Comparison of ENCODE assay signal across 8 mouse cellular contexts in genomic region chr19:36056502-36057221, GRCm38 (mm10). TPM values are rescaled to one million over a fixed set of nuclear protein-coding genes. Genes with fewer than 3 reads are reported as not detected.
A peak's percentile ranks its signal among the peaks of the same experiment; 100 is the strongest.
DNase-seq lines count a peak whose midpoint lies in the region; ATAC-seq lines count a peak whose summit lies in the region.

No protein-coding gene starts in this region.

- ATAC-seq in liver, embryonic 11.5 days (replicated peaks; ENCODE audit: low FRiP score), result peak; percentile 26; the same call in 1 of the 2 replicates
- peak; percentile 5; the same call in 1 of the 2 replicates for ATAC-seq in forebrain, embryonic 13.5 days
- no peak for ATAC-seq in limb, embryonic 15.5 days (ENCODE audit: insufficient number of reproducible peaks, low FRiP score, low TSS enrichment, low read depth)
- peak; percentile 46 for ATAC-seq in stomach, embryonic 14.5 days (ENCODE audit: insufficient number of reproducible peaks, insufficient read depth, low FRiP score, low read depth)

- H3K4me1 ChIP-seq in liver, embryonic 11.5 days (replicated peaks; ENCODE audit: control insufficient read depth, insufficient read depth, low read length), result no peaks in the 10 kb centered on the region; the same call in 1 of the 2 replicates
- peaks cover 9% of the 10 kb centered on the region for H3K4me1 ChIP-seq in forebrain, embryonic 13.5 days
- H3K4me1 ChIP-seq in limb, embryonic 15.5 days, result peaks cover 12% of the 10 kb centered on the region
- no peaks in the 10 kb centered on the region for H3K4me1 ChIP-seq in stomach, embryonic 14.5 days (ENCODE audit: control insufficient read depth, insufficient read depth, low read length)

- H3K36me3 ChIP-seq in liver, embryonic 11.5 days (ENCODE audit: control insufficient read depth, insufficient read depth, low read length), result no peaks in the 10 kb centered on the region
- no peaks in the 10 kb centered on the region for H3K36me3 ChIP-seq in forebrain, embryonic 13.5 days (ENCODE audit: poor library complexity, severe bottlenecking)
- H3K36me3 ChIP-seq in limb, embryonic 15.5 days, result no peaks in the 10 kb centered on the region
- H3K36me3 ChIP-seq in stomach, embryonic 14.5 days (ENCODE audit: control insufficient read depth, insufficient read depth, low read length), result no peaks in the 10 kb centered on the region

- no peak overlapping the region for H3K9ac ChIP-seq in liver, embryonic 11.5 days (ENCODE audit: low read depth, low read length)
- peak overlapping the region; percentile 60 for H3K9ac ChIP-seq in forebrain, embryonic 13.5 days
- H3K9ac ChIP-seq in limb, embryonic 15.5 days, result no peak overlapping the region
- H3K9ac ChIP-seq in stomach, embryonic 14.5 days (replicated peaks; ENCODE audit: low read depth, low read length), result no peak overlapping the region

- peak overlapping the region; percentile 58 for H3K4me3 ChIP-seq in liver, embryonic 11.5 days (ENCODE audit: low read depth, low read length)
- peak overlapping the region; percentile 66 for H3K4me3 ChIP-seq in forebrain, embryonic 13.5 days
- peak overlapping the region; percentile 57 for H3K4me3 ChIP-seq in limb, embryonic 15.5 days
- H3K4me3 ChIP-seq in stomach, embryonic 14.5 days (ENCODE audit: low read depth, low read length), result peak overlapping the region; percentile 45

- peak overlapping the region; percentile 79 for H3K4me2 ChIP-seq in liver, embryonic 11.5 days
- H3K4me2 ChIP-seq in forebrain, embryonic 13.5 days, result peak overlapping the region; percentile 88
- peak overlapping the region; percentile 89 for H3K4me2 ChIP-seq in limb, embryonic 15.5 days
- H3K4me2 ChIP-seq in stomach, embryonic 14.5 days (replicated peaks; ENCODE audit: low read depth, low read length), result peak overlapping the region; percentile 88

- DNase-seq in adrenal gland, postnatal 25 days, result peak; percentile 1
- DNase-seq in adrenal gland, adult 8-10 months, result no peak
- DNase-seq in liver, embryonic 11.5 days (ENCODE audit: low spot score), result no peak
- no peak for DNase-seq in liver
- no peak for DNase-seq in retina, postnatal 1 day

- 10% methylated on average over 49 of the region's 49 CpGs for WGBS in liver, embryonic 11.5 days
- WGBS in forebrain, embryonic 13.5 days, result 8% methylated on average over 49 of the region's 49 CpGs
- WGBS in limb, embryonic 15.5 days, result 9% methylated on average over 49 of the region's 49 CpGs
- 8% methylated on average over 49 of the region's 49 CpGs for WGBS in stomach, embryonic 14.5 days

- peaks cover 48% of the 10 kb centered on the region for H3K27me3 ChIP-seq in liver, embryonic 11.5 days (replicated peaks; ENCODE audit: control insufficient read depth, insufficient read depth, low read length)
- H3K27me3 ChIP-seq in forebrain, embryonic 13.5 days, result peaks cover 40% of the 10 kb centered on the region
- peaks cover 50% of the 10 kb centered on the region for H3K27me3 ChIP-seq in limb, embryonic 15.5 days
- H3K27me3 ChIP-seq in stomach, embryonic 14.5 days (ENCODE audit: control insufficient read depth, insufficient read depth, low read length), result peaks cover 25% of the 10 kb centered on the region

- H3K27ac ChIP-seq in liver, embryonic 11.5 days (ENCODE audit: low read depth, low read length), result no peak overlapping the region
- no peak overlapping the region for H3K27ac ChIP-seq in forebrain, embryonic 13.5 days
- no peak overlapping the region for H3K27ac ChIP-seq in limb, embryonic 15.5 days
- no peak overlapping the region for H3K27ac ChIP-seq in stomach, embryonic 14.5 days (ENCODE audit: low read length)

- H3K9me3 ChIP-seq in liver, embryonic 11.5 days (ENCODE audit: control insufficient read depth, low read length), result no peaks in the 10 kb centered on the region
- H3K9me3 ChIP-seq in forebrain, embryonic 13.5 days (replicated peaks), result no peaks in the 10 kb centered on the region
- H3K9me3 ChIP-seq in limb, embryonic 15.5 days, result no peaks in the 10 kb centered on the region
- H3K9me3 ChIP-seq in stomach, embryonic 14.5 days (ENCODE audit: control insufficient read depth, low read depth, low read length), result no peaks in the 10 kb centered on the region

RNA-seq across cellular contexts. Expression of gene Htr7, which starts 0.6 kb away (rescaled TPM):
- total RNA-seq in adrenal gland, postnatal 25 days (2021), result not detected in 2 replicates
- under 1 TPM in 1 of 4 experiments, not detected in 3; 0.16 TPM for total RNA-seq in adrenal gland, adult 8-10 months (2022)
- polyA plus RNA-seq in liver, embryonic 11.5 days (2014; fragmentation: Nextera tagmentation; extraction: Ambion mirVana), result not detected in 2 replicates
- 0.75 and 0.94 TPM in 2 replicates for polyA plus RNA-seq in forebrain, embryonic 13.5 days (2015; fragmentation: Nextera tagmentation; extraction: Ambion mirVana)
- polyA plus RNA-seq in limb, embryonic 15.5 days (2015; fragmentation: Nextera tagmentation; extraction: Ambion mirVana), result 0.37 and 0.67 TPM in 2 replicates
- polyA plus RNA-seq in stomach, embryonic 14.5 days (2014; fragmentation: Nextera tagmentation; extraction: Ambion mirVana), result 0.08 TPM in 1 of 2 replicates, not detected in the other

RNA-seq across cellular contexts. Expression of gene Rpp30, which starts 26.9 kb away (rescaled TPM):
- 16.0 and 17.6 TPM in 2 replicates for total RNA-seq in adrenal gland, postnatal 25 days (2021)
- total RNA-seq in adrenal gland, adult 8-10 months (2022), result 10 to 100 TPM; 12.4 to 19.2 (median 18.3) TPM
- polyA plus RNA-seq in liver, embryonic 11.5 days (2014; fragmentation: Nextera tagmentation; extraction: Ambion mirVana), result 82.3 and 84.3 TPM in 2 replicates
- polyA plus RNA-seq in forebrain, embryonic 13.5 days (2015; fragmentation: Nextera tagmentation; extraction: Ambion mirVana), result 119 and 123 TPM in 2 replicates
- polyA plus RNA-seq in limb, embryonic 15.5 days (2015; fragmentation: Nextera tagmentation; extraction: Ambion mirVana), result 50.2 and 58.9 TPM in 2 replicates
- polyA plus RNA-seq in stomach, embryonic 14.5 days (2014; fragmentation: Nextera tagmentation; extraction: Ambion mirVana), result 68.7 and 73.7 TPM in 2 replicates
